Mouse (Mus musculus): Measurements from ENCODE around the gene Phldb1. TPM values are rescaled to one million over a fixed set of nuclear protein-coding genes. Genes with fewer than 3 reads are reported as not detected.
"Not testable (repeated sequence)": the region's sequence is repeated elsewhere in the genome, so short reads cannot be mapped to it uniquely, and the experiment has no call there.

Gene Phldb1
- 44.3 and 47.7 TPM in 2 replicates for polyA plus RNA-seq (2014; fragmentation: Nextera tagmentation; extraction: Ambion mirVana)

GRCm38 (mm10) chr9:44734524-44735494 lies at the start of gene Phldb1:
Gene Phldb1, minus strand, starts transcription at chr9:44735198.
- Histone ChIP-seq H3K4me2 (ENCODE audit: low read depth) (peak within 1 kb of the TSS; percentile 98), H3K4me1 (ENCODE audit: control insufficient read depth, insufficient read depth, low read length) (peaks cover 14% of the 10 kb centered on the region), H3K9ac (ENCODE audit: low read length) (peak within 1 kb of the TSS; percentile 66), H3K27me3 (ENCODE audit: control insufficient read depth, insufficient read depth, low read length) (0 out of 2 replicates have a peak, but pooled peaks cover 2% of the 10 kb centered on the region), H3K27ac (ENCODE audit: low read depth, low read length) (peak within 1 kb of the TSS; percentile 39; the same call in 1 of the 2 replicates), H3K4me3 (ENCODE audit: low read depth, low read length) (peak within 1 kb of the TSS; percentile 65), H3K36me3 (ENCODE audit: control insufficient read depth, insufficient read depth, low read length) (no peaks in the 10 kb centered on the region), H3K9me3 (ENCODE audit: control insufficient read depth, low read length) (no peaks in the 10 kb centered on the region)
- DNase-seq (ENCODE audit: low spot score): peak; percentile 78
- under 1% methylated on average over 47 of the region's 47 CpGs for WGBS
- ATAC-seq (ENCODE audit: insufficient read depth, low FRiP score, low TSS enrichment): peak; percentile 79

- Histone ChIP-seq H3K27me3 (ENCODE audit: control insufficient read depth, insufficient read depth, low read length) (no peaks in the 10 kb centered on the region), H3K9ac (ENCODE audit: low read length) (peak overlapping the region; percentile 84), H3K9me3 (ENCODE audit: control insufficient read depth, low read length) (no peaks in the 10 kb centered on the region), H3K4me1 (ENCODE audit: control insufficient read depth, insufficient read depth, low read length) (no peaks in the 10 kb centered on the region), H3K4me2 (ENCODE audit: low read depth) (peak overlapping the region; percentile 86), H3K36me3 (ENCODE audit: control insufficient read depth, insufficient read depth, low read length) (0 out of 2 replicates have a peak, but pooled peaks cover 3% of the 10 kb centered on the region), H3K4me3 (ENCODE audit: low read depth, low read length) (peak overlapping the region; percentile 76), H3K27ac (ENCODE audit: low read depth, low read length) (peak overlapping the region; percentile 34)
- under 1% methylated on average over 41 of the region's 41 CpGs for WGBS
- ATAC-seq (ENCODE audit: insufficient read depth, low FRiP score, low TSS enrichment): peak; percentile 96
- DNase-seq (ENCODE audit: low spot score): peak; percentile 96
Measured at GRCm38 (mm10) chr9:44772750-44773651, 38.0 kb upstream of the Phldb1 start.

GRCm38 (mm10) chr9:44772392-44772749 lies 37.4 kb upstream of the Phldb1 start:
- Histone ChIP-seq H3K9me3 (ENCODE audit: control insufficient read depth, low read length) (no peaks in the 10 kb centered on the region), H3K27ac (ENCODE audit: low read depth, low read length) (no peak overlapping the region), H3K9ac (ENCODE audit: low read length) (0 out of 2 replicates have a peak overlapping the region, but pooled peaks have one; percentile 29), H3K4me3 (ENCODE audit: low read depth, low read length) (no peak overlapping the region), H3K36me3 (ENCODE audit: control insufficient read depth, insufficient read depth, low read length) (0 out of 2 replicates have a peak, but pooled peaks cover 3% of the 10 kb centered on the region), H3K4me1 (ENCODE audit: control insufficient read depth, insufficient read depth, low read length) (no peaks in the 10 kb centered on the region), H3K27me3 (ENCODE audit: control insufficient read depth, insufficient read depth, low read length) (no peaks in the 10 kb centered on the region), H3K4me2 (ENCODE audit: low read depth) (no peak overlapping the region)
- no peak for ATAC-seq (ENCODE audit: insufficient read depth, low FRiP score, low TSS enrichment)
- DNase-seq (ENCODE audit: low spot score): no peak
- WGBS: 27% methylated on average over 5 of the region's 5 CpGs

- H3K9me3 ChIP-seq (ENCODE audit: control insufficient read depth, low read length): no peaks in the 10 kb centered on the region
- no peaks in the 10 kb centered on the region for H3K27me3 ChIP-seq (ENCODE audit: control insufficient read depth, insufficient read depth, low read length)
- no peak overlapping the region for H3K9ac ChIP-seq (ENCODE audit: low read length)
- ATAC-seq (ENCODE audit: insufficient read depth, low FRiP score, low TSS enrichment): no peak
- no peak overlapping the region for H3K27ac ChIP-seq (ENCODE audit: low read depth, low read length)
- 92% methylated on average over 5 of the region's 5 CpGs for WGBS
- DNase-seq (ENCODE audit: low spot score): no peak
- peaks cover 2% of the 10 kb centered on the region for H3K4me1 ChIP-seq (ENCODE audit: control insufficient read depth, insufficient read depth, low read length)
- no peak overlapping the region for H3K4me2 ChIP-seq (ENCODE audit: low read depth)
- H3K36me3 ChIP-seq (ENCODE audit: control insufficient read depth, insufficient read depth, low read length): 0 out of 2 replicates have a peak, but pooled peaks cover 3% of the 10 kb centered on the region
- H3K4me3 ChIP-seq (ENCODE audit: low read depth, low read length): no peak overlapping the region
Measured at GRCm38 (mm10) chr9:44771376-44771775, 36.4 kb upstream of the Phldb1 start.

- H3K4me3 ChIP-seq (ENCODE audit: low read depth, low read length): peak overlapping the region; percentile 99; the same call in 1 of the 2 replicates
- H3K9me3 ChIP-seq (ENCODE audit: control insufficient read depth, low read length); H3K27ac ChIP-seq (ENCODE audit: low read depth, low read length); H3K4me1 ChIP-seq (ENCODE audit: control insufficient read depth, insufficient read depth, low read length); ATAC-seq (ENCODE audit: insufficient read depth, low FRiP score, low TSS enrichment); H3K36me3 ChIP-seq (ENCODE audit: control insufficient read depth, insufficient read depth, low read length); DNase-seq (ENCODE audit: low spot score); H3K9ac ChIP-seq (ENCODE audit: low read length); H3K27me3 ChIP-seq (ENCODE audit: control insufficient read depth, insufficient read depth, low read length): not testable (repeated sequence)
- 50% methylated on average over 7 of the region's 9 CpGs for WGBS
- peak overlapping the region; percentile 57; the same call in 1 of the 2 replicates for H3K4me2 ChIP-seq (ENCODE audit: low read depth)
Measured at GRCm38 (mm10) chr9:44768029-44768394, 33.0 kb upstream of the Phldb1 start.

GRCm38 (mm10) chr9:44767101-44768028 lies 32.4 kb upstream of the Phldb1 start, which contains the start of the genes Arcn1 and Ift46:
Gene Arcn1, minus strand, starts transcription at chr9:44767845.
Gene Ift46, plus strand, starts transcription at chr9:44767908.
- Histone ChIP-seq H3K27ac (ENCODE audit: low read depth, low read length) (peak within 1 kb of the TSS; percentile 80), H3K9me3 (ENCODE audit: control insufficient read depth, low read length) (no peaks in the 10 kb centered on the region), H3K36me3 (ENCODE audit: control insufficient read depth, insufficient read depth, low read length) (no peaks in the 10 kb centered on the region), H3K27me3 (ENCODE audit: control insufficient read depth, insufficient read depth, low read length) (no peaks in the 10 kb centered on the region), H3K9ac (ENCODE audit: low read length) (peak within 1 kb of the TSS; percentile 96), H3K4me1 (ENCODE audit: control insufficient read depth, insufficient read depth, low read length) (peaks cover 7% of the 10 kb centered on the region), H3K4me2 (ENCODE audit: low read depth) (peak within 1 kb of the TSS; percentile 57), H3K4me3 (ENCODE audit: low read depth, low read length) (peak within 1 kb of the TSS; percentile 99)
- DNase-seq (ENCODE audit: low spot score) (peak; percentile 93), ATAC-seq (ENCODE audit: insufficient read depth, low FRiP score, low TSS enrichment) (peak; percentile 82)
- under 1% methylated on average over 62 of the region's 82 CpGs for WGBS

- 0 out of 2 replicates have a peak, but pooled peaks cover under 1% of the 10 kb centered on the region for H3K4me1 ChIP-seq (ENCODE audit: control insufficient read depth, insufficient read depth, low read length)
- no peak for ATAC-seq (ENCODE audit: insufficient read depth, low FRiP score, low TSS enrichment)
- H3K9me3 ChIP-seq (ENCODE audit: control insufficient read depth, low read length): no peaks in the 10 kb centered on the region
- no peak overlapping the region for H3K4me2 ChIP-seq (ENCODE audit: low read depth)
- peaks cover 9% of the 10 kb centered on the region for H3K36me3 ChIP-seq (ENCODE audit: control insufficient read depth, insufficient read depth, low read length)
- H3K27ac ChIP-seq (ENCODE audit: low read depth, low read length): no peak overlapping the region
- H3K4me3 ChIP-seq (ENCODE audit: low read depth, low read length): no peak overlapping the region
- WGBS: 79% methylated on average over 2 of the region's 2 CpGs
- H3K27me3 ChIP-seq (ENCODE audit: control insufficient read depth, insufficient read depth, low read length): no peaks in the 10 kb centered on the region
- DNase-seq (ENCODE audit: low spot score): no peak
- no peak overlapping the region for H3K9ac ChIP-seq (ENCODE audit: low read length)
Measured at GRCm38 (mm10) chr9:44760873-44761272, 25.9 kb upstream of the Phldb1 start.
